Mouse (Mus musculus) hindbrain, embryonic 11.5 days (tissue): ENCODE measurements around the gene Gstm6. TPM values are rescaled to one million over a fixed set of nuclear protein-coding genes. Genes with fewer than 3 reads are reported as not detected.

Experiments
- ATAC-seq: fragments of 200-750 bp; cut with Nextera tagmentation; 2 replicates; pipeline ENCODE4 v1.8.0; 2017; ENCODE audit warnings: mild to moderate bottlenecking, moderate TSS enrichment, moderate library complexity; ENCODE audit not compliant: low FRiP score
- DNase-seq: peaks from one replicate; pipeline ENCODE4 v3.0.0-alpha.2; 2015; ENCODE audit warnings: low spot score
- H3K27ac ChIP-seq: fragments of 300-500 bp; sonication (generic); 2 replicates; pipeline ENCODE4 v1.5.1; 2014; ENCODE audit warnings: mild to moderate bottlenecking, low read depth, low read length
- H3K27me3 ChIP-seq: fragments of 300-500 bp; sonication (generic); 2 replicates; pipeline ENCODE4 v1.6.1; 2014; ENCODE audit warnings: mild to moderate bottlenecking, low read length, moderate library complexity, mixed read lengths; ENCODE audit not compliant: control insufficient read depth, insufficient read depth
- H3K36me3 ChIP-seq: fragments of 300-500 bp; sonication (generic); 2 replicates; pipeline ENCODE4 v1.6.1; 2014; ENCODE audit warnings: mild to moderate bottlenecking, low read length, moderate library complexity, mixed read lengths; ENCODE audit not compliant: control insufficient read depth, insufficient read depth
- H3K4me1 ChIP-seq: fragments of 300-500 bp; sonication (generic); replicated peaks from 2 replicates; pipeline ENCODE4 v1.6.1; 2014; ENCODE audit warnings: low read length, mixed read lengths; ENCODE audit not compliant: control insufficient read depth, insufficient read depth
- H3K4me2 ChIP-seq: fragments of 300-500 bp; sonication (generic); replicated peaks from 2 replicates; pipeline ENCODE4 v1.6.1; 2014; ENCODE audit warnings: mild to moderate bottlenecking, low read depth, low read length
- H3K4me3 ChIP-seq: fragments of 300-500 bp; sonication (generic); 2 replicates; pipeline ENCODE4 v1.5.1; 2014; ENCODE audit warnings: low read depth, low read length
- H3K9ac ChIP-seq: fragments of 300-500 bp; sonication (generic); 2 replicates; pipeline ENCODE4 v1.6.1; 2014; ENCODE audit warnings: low read depth, low read length
- H3K9me3 ChIP-seq: fragments of 300-500 bp; sonication (generic); 2 replicates; pipeline ENCODE4 v1.6.1; 2016; ENCODE audit warnings: low read length; ENCODE audit not compliant: control insufficient read depth
- whole genome bisulfite sequencing: fragments of 180-500 bp; shearing (Covaris S2); extraction: QIAGEN DNeasy Blood & Tissue Kit; methylation state at CpG from one replicate; pipeline ENCODE4 v1.1.7; 2014; 5-methylcytosine and 5-hydroxymethylcytosine counted together
- polyA plus RNA-seq: library from polyadenylated mRNA; unstranded; fragments of >200 nt; fragmentation: Nextera tagmentation; extraction: Ambion mirVana; gene quantifications from 2 replicates; pipeline ENCODE4 v1.2.1, GENCODE M21; 2014

Gstm6 gene
- polyA plus RNA-seq, 1 experiment from 2014 or later, result 6.6 TPM

DNA sequence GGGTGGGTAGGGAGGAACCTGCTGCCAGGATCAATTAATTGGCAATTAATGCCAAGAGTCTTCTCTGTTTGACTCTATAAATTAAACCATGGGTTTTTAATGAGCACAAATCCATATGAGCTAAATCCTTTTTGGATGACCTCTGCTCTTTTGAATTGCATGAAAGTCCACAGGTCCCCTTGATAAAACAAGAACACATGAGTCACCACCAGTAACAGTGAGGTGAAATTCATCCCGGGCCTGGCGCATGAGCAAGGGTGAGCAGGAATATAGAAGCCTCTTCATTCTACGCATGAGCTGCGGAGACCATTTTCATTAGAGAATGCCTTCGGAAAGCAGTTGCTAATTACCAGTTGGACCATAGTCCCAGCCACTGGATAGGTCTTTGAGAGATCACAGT lies 23.2 kb downstream of the Gstm6 start:
- Histone ChIP-seq H3K27me3 (no peaks in the 10 kb centered on the region), H3K4me2 (no peak overlapping the region), H3K4me3 (no peak overlapping the region), H3K4me1 (no peaks in the 10 kb centered on the region), H3K9ac (no peak overlapping the region), H3K36me3 (no peaks in the 10 kb centered on the region), H3K27ac (no peak overlapping the region), H3K9me3 (no peaks in the 10 kb centered on the region)
- ATAC-seq (no peak), DNase-seq (no peak)
- WGBS, result 94% methylated on average over 5 of the region's 5 CpGs

GRCm38 (mm10) chr3:107917783-107918408 lies 25.7 kb downstream of the Gstm6 start:
- DNase-seq (peak; percentile 80), ATAC-seq (peak; percentile 65; the same call in 1 of the 2 replicates)
- no peaks in the 10 kb centered on the region for H3K9me3 ChIP-seq
- H3K36me3 ChIP-seq, result no peaks in the 10 kb centered on the region
- no peaks in the 10 kb centered on the region for H3K27me3 ChIP-seq
- H3K9ac ChIP-seq, result no peak overlapping the region
- no peak overlapping the region for H3K4me2 ChIP-seq
- H3K27ac ChIP-seq, result no peak overlapping the region
- no peak overlapping the region for H3K4me3 ChIP-seq
- no peaks in the 10 kb centered on the region for H3K4me1 ChIP-seq
- WGBS, result 57% methylated on average over 7 of the region's 7 CpGs

DNA sequence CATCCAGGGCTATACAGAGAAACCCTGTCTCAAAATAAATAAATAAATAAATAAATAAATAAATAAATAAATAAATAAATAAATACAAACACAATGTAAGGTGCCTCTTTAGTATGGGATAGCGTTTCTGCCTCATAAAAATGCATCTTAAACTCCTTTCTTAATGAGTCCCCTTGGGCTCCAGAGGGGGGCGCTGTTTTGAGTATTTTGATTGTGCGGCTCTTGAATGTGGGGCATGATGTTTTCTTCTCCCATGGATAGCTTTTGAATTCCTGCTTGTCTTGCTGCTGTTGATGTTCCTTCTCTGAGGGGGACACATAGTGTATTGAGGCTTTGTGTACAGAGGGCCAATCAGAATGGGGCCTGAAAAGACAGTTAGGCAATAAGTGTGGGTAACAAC lies 26.5 kb downstream of the Gstm6 start:
- no peaks in the 10 kb centered on the region for H3K27me3 ChIP-seq
- H3K4me3 ChIP-seq, result no peak overlapping the region
- no peak overlapping the region for H3K27ac ChIP-seq
- DNase-seq (peak; percentile 32), ATAC-seq (no peak)
- no peak overlapping the region for H3K4me2 ChIP-seq
- H3K9ac ChIP-seq, result no peak overlapping the region
- no peaks in the 10 kb centered on the region for H3K9me3 ChIP-seq
- no peaks in the 10 kb centered on the region for H3K36me3 ChIP-seq
- WGBS, result 76% methylated on average over 3 of the region's 3 CpGs
- H3K4me1 ChIP-seq, result no peaks in the 10 kb centered on the region

- 89% methylated on average over 15 of the region's 15 CpGs for WGBS
- no peak for ATAC-seq
Measured at GRCm38 (mm10) chr3:107916674-107917073, 26.9 kb downstream of the Gstm6 start.

GRCm38 (mm10) chr3:107905942-107906341 lies 37.6 kb downstream of the Gstm6 start:
- ATAC-seq (no peak), DNase-seq (no peak)
- Histone ChIP-seq H3K36me3 (no peaks in the 10 kb centered on the region), H3K9me3 (no peaks in the 10 kb centered on the region), H3K4me1 (no peaks in the 10 kb centered on the region), H3K27me3 (no peaks in the 10 kb centered on the region), H3K9ac (no peak overlapping the region), H3K4me3 (no peak overlapping the region), H3K27ac (no peak overlapping the region), H3K4me2 (no peak overlapping the region)
- 77% methylated on average over 6 of the region's 6 CpGs for WGBS

More at GRCm38 (mm10) chr3:107916674-107917073, 26.9 kb downstream of the Gstm6 start:
- H3K4me2 ChIP-seq, result no peak overlapping the region
- DNase-seq, result no peak
- no peaks in the 10 kb centered on the region for H3K27me3 ChIP-seq
- no peaks in the 10 kb centered on the region for H3K4me1 ChIP-seq
- no peaks in the 10 kb centered on the region for H3K36me3 ChIP-seq
- no peaks in the 10 kb centered on the region for H3K9me3 ChIP-seq
- no peak overlapping the region for H3K9ac ChIP-seq
- no peak overlapping the region for H3K4me3 ChIP-seq
- H3K27ac ChIP-seq, result no peak overlapping the region

DNA sequence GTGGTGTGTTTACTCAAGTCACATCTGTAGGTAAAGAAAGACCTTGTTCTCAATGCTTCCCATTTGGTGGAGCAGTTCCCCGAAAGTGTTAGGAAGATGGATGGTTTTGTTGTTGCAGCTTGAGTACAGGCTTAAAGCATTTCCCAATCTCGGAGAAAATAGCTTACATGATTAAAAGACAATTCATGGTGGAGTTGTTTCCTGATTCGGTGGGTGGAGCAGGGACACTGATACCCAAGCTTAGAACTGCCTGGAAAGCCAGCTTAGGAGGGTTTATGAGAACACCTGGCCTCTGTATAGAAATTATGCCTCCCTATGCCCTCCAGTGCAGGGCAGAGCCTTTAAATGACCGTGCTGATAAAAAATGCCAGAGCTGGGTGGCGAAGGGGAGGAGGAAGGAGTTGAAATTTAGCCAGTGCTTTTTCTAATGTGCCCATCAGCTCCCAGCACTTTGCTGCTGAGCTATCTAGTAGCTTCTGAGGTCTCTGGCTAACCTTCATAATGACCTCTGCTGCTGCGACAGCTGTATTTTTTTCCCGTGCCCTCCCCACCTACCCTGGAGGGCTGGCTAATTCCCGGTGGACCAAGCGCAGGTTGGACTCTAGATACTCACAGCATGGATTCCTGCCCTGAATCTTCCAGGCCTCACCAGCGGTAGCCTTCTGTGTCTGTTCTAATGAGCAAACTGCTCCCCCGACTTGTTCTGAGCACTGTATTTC lies 42.4 kb downstream of the Gstm6 start:
- Histone ChIP-seq H3K4me2 (no peak overlapping the region), H3K36me3 (no peaks in the 10 kb centered on the region), H3K27ac (no peak overlapping the region), H3K27me3 (no peaks in the 10 kb centered on the region), H3K9ac (no peak overlapping the region), H3K9me3 (no peaks in the 10 kb centered on the region), H3K4me1 (no peaks in the 10 kb centered on the region), H3K4me3 (no peak overlapping the region)
- WGBS, result 77% methylated on average over 11 of the region's 11 CpGs
- ATAC-seq, result no peak
- no peak for DNase-seq

- ATAC-seq, result no peak
- WGBS, result 95% methylated on average over 13 of the region's 13 CpGs
Measured at GRCm38 (mm10) chr3:107898691-107899090, 44.9 kb downstream of the Gstm6 start.

DNA sequence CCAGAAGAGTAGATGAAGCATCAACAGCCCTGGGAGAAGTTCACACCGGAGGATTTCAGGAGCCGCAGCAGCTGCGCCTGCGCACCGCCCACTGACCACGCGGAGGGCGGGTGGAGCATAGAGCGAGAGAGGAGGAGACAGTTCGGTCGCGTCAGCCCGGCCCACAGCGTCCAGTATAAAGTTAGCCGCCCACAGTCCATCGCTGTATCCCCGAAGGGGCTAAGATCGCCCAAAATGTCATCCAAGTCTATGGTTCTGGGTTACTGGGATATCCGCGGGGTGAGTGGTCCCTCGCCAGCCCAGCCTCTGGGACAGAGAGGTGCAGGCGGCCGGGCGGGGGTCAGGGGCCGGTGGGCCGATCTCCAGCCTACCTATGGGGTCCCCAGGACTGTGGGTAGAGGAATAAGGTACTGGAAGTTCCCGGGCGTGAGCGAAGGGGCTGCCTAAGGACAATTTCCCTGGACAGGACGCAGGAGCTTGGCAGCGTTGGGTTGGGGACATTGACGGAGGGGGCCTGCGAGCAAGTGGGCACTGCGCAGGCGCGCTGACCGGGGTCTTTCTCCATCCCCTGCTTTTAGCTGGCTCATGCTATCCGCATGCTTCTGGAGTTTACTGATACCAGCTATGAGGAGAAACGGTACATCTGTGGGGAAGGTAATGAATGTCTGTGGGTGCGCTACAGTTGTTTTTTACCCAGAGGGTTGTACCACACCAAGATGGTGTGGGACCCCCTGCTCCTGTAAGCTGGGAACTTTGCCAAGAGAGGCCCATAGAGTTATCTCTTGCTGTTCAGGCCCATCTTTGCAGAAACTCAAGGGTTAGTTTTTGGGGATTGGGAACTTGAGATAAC lies 47.6 kb downstream of the Gstm6 start, which contains the start of gene Gstm5:
Gstm5 (plus strand) TSS at position 102 of the 850 bp plus-strand sequence.
- no peaks in the 10 kb centered on the region for H3K9me3 ChIP-seq
- H3K9ac ChIP-seq, result peak within 1 kb of the TSS; percentile 83
- WGBS, result 6% methylated on average over 40 of the region's 40 CpGs
- peak within 1 kb of the TSS; percentile 80 for H3K4me2 ChIP-seq
- ATAC-seq (peak; percentile 94), DNase-seq (peak; percentile 89)
- 0 out of 2 replicates have a peak within 1 kb of the TSS, but pooled peaks have one; percentile 42 for H3K27ac ChIP-seq
- H3K36me3 ChIP-seq, result no peaks in the 10 kb centered on the region
- peak within 1 kb of the TSS; percentile 77 for H3K4me3 ChIP-seq
- H3K4me1 ChIP-seq, result no peaks in the 10 kb centered on the region
- H3K27me3 ChIP-seq, result no peaks in the 10 kb centered on the region

More at GRCm38 (mm10) chr3:107898691-107899090, 44.9 kb downstream of the Gstm6 start:
- no peak overlapping the region for H3K4me3 ChIP-seq
- H3K9me3 ChIP-seq, result no peaks in the 10 kb centered on the region
- no peak overlapping the region for H3K27ac ChIP-seq
- H3K27me3 ChIP-seq, result no peaks in the 10 kb centered on the region
- no peak for DNase-seq
- no peak overlapping the region for H3K9ac ChIP-seq
- H3K4me1 ChIP-seq, result no peaks in the 10 kb centered on the region
- no peaks in the 10 kb centered on the region for H3K36me3 ChIP-seq
- H3K4me2 ChIP-seq, result no peak overlapping the region
